Mouse (Mus musculus) intestine, embryonic 15.5 days (tissue): Measurements from ENCODE around the gene Rapgef1. TPM values are rescaled to one million over a fixed set of nuclear protein-coding genes. Genes with fewer than 3 reads are reported as not detected.
"Not testable (repeated sequence)": the region's sequence is repeated elsewhere in the genome, so short reads cannot be mapped to it uniquely, and the experiment has no call there.

ENCODE experiments used
- ATAC-seq: fragments of 200-750 bp; cut with Nextera tagmentation; 2 replicates; pipeline ENCODE4 v1.8.0; 2017; ENCODE audit warnings: moderate TSS enrichment, moderate library complexity
- H3K27ac ChIP-seq: fragments of 300-500 bp; sonication (generic); 2 replicates; pipeline ENCODE4 v1.5.1; 2015; ENCODE audit warnings: mild to moderate bottlenecking, inconsistent platforms
- H3K27me3 ChIP-seq: fragments of 300-500 bp; sonication (generic); replicated peaks from 2 replicates; pipeline ENCODE4 v1.6.1; 2015; ENCODE audit warnings: inconsistent platforms
- H3K36me3 ChIP-seq: fragments of 300-500 bp; sonication (generic); 2 replicates; pipeline ENCODE4 v1.6.1; 2015; ENCODE audit warnings: inconsistent platforms
- H3K4me1 ChIP-seq: fragments of 300-500 bp; sonication (generic); replicated peaks from 2 replicates; pipeline ENCODE4 v1.6.1; 2015; ENCODE audit warnings: inconsistent platforms
- H3K4me2 ChIP-seq: fragments of 300-500 bp; sonication (generic); replicated peaks from 2 replicates; pipeline ENCODE4 v1.6.1; 2015; ENCODE audit warnings: mild to moderate bottlenecking, inconsistent platforms
- H3K4me3 ChIP-seq: fragments of 300-500 bp; sonication (generic); replicated peaks from 2 replicates; pipeline ENCODE4 v1.5.1; 2015; ENCODE audit warnings: inconsistent platforms
- H3K9ac ChIP-seq: fragments of 300-500 bp; sonication (generic); 2 replicates; pipeline ENCODE4 v1.6.1; 2015; ENCODE audit warnings: inconsistent platforms
- H3K9me3 ChIP-seq: fragments of 300-500 bp; sonication (generic); 2 replicates; pipeline ENCODE4 v1.6.1; 2016; ENCODE audit warnings: inconsistent platforms
- WGBS: fragments of 180-500 bp; shearing (Covaris S2); methylation state at CpG from one replicate; pipeline ENCODE4 v1.1.7; 2015; 5-methylcytosine and 5-hydroxymethylcytosine counted together
- polyA plus RNA-seq: library from polyadenylated mRNA; unstranded; fragments of >200 nt; fragmentation: Nextera tagmentation; extraction: Ambion mirVana; gene quantifications from 2 replicates; pipeline ENCODE4 v1.2.1, GENCODE M21; 2015

Rapgef1 gene
- polyA plus RNA-seq, 1 experiment from 2014 or later, result 12.3 TPM

- no peak overlapping the region for H3K9ac ChIP-seq
- H3K36me3 ChIP-seq, result peaks cover 48% of the 10 kb centered on the region
- no peak for ATAC-seq
- no peaks in the 10 kb centered on the region for H3K9me3 ChIP-seq
- H3K27me3 ChIP-seq, result no peaks in the 10 kb centered on the region
- no peak overlapping the region for H3K4me2 ChIP-seq
- no peak overlapping the region for H3K4me3 ChIP-seq
- 88% methylated on average over 9 of the region's 9 CpGs for WGBS
- 0 out of 2 replicates have a peak, but pooled peaks cover 2% of the 10 kb centered on the region for H3K4me1 ChIP-seq
- H3K27ac ChIP-seq, result no peak overlapping the region
Measured at GRCm38 (mm10) chr2:29703104-29704081, 83.9 kb downstream of the Rapgef1 start.

- Histone ChIP-seq H3K4me3 (no peak overlapping the region), H3K4me1 (0 out of 2 replicates have a peak, but pooled peaks cover 2% of the 10 kb centered on the region), H3K9ac (no peak overlapping the region), H3K27ac (no peak overlapping the region), H3K4me2 (no peak overlapping the region), H3K27me3 (no peaks in the 10 kb centered on the region), H3K36me3 (peaks cover 48% of the 10 kb centered on the region), H3K9me3 (no peaks in the 10 kb centered on the region)
- WGBS, result 89% methylated on average over 3 of the region's 3 CpGs
- ATAC-seq, result no peak
Measured at GRCm38 (mm10) chr2:29705493-29705892, 86.0 kb downstream of the Rapgef1 start.

- H3K9me3 ChIP-seq, result no peaks in the 10 kb centered on the region
- 92% methylated on average over 18 of the region's 18 CpGs for WGBS
- no peak overlapping the region for H3K27ac ChIP-seq
- H3K27me3 ChIP-seq, result no peaks in the 10 kb centered on the region
- ATAC-seq, result no peak
- peaks cover 42% of the 10 kb centered on the region for H3K36me3 ChIP-seq
- no peak overlapping the region for H3K9ac ChIP-seq
- 0 out of 2 replicates have a peak, but pooled peaks cover 2% of the 10 kb centered on the region for H3K4me1 ChIP-seq
- H3K4me2 ChIP-seq, result no peak overlapping the region
- no peak overlapping the region for H3K4me3 ChIP-seq
Measured at GRCm38 (mm10) chr2:29706726-29707620, 87.5 kb downstream of the Rapgef1 start.

GRCm38 (mm10) chr2:29707731-29708130 is 88.2 kb downstream of the Rapgef1 start:
- no peaks in the 10 kb centered on the region for H3K9me3 ChIP-seq
- no peak overlapping the region for H3K9ac ChIP-seq
- no peak overlapping the region for H3K4me2 ChIP-seq
- no peak overlapping the region for H3K4me3 ChIP-seq
- H3K27me3 ChIP-seq, result no peaks in the 10 kb centered on the region
- 92% methylated on average over 4 of the region's 4 CpGs for WGBS
- H3K36me3 ChIP-seq, result peaks cover 38% of the 10 kb centered on the region
- H3K27ac ChIP-seq, result no peak overlapping the region
- H3K4me1 ChIP-seq, result no peaks in the 10 kb centered on the region
- no peak for ATAC-seq

GRCm38 (mm10) chr2:29708209-29708608 is 88.7 kb downstream of the Rapgef1 start:
- not testable (repeated sequence) for H3K9me3 ChIP-seq, H3K9ac ChIP-seq, H3K4me1 ChIP-seq, H3K27me3 ChIP-seq, ATAC-seq, H3K4me3 ChIP-seq, H3K4me2 ChIP-seq, H3K27ac ChIP-seq
- 91% methylated on average over 4 of the region's 4 CpGs for WGBS
- peaks cover 33% of the 10 kb centered on the region for H3K36me3 ChIP-seq

- 68% methylated on average over 3 of the region's 3 CpGs for WGBS
- ATAC-seq, result no peak
Measured at GRCm38 (mm10) chr2:29711038-29711437, 91.5 kb downstream of the Rapgef1 start.

GRCm38 (mm10) chr2:29711877-29712276 is 92.4 kb downstream of the Rapgef1 start:
- H3K36me3 ChIP-seq, result peaks cover 20% of the 10 kb centered on the region
- ATAC-seq, result no peak
- H3K9ac ChIP-seq, result no peak overlapping the region
- H3K4me2 ChIP-seq, result no peak overlapping the region
- WGBS, result 74% methylated on average over 5 of the region's 5 CpGs
- H3K9me3 ChIP-seq, result no peaks in the 10 kb centered on the region
- no peaks in the 10 kb centered on the region for H3K27me3 ChIP-seq
- H3K4me3 ChIP-seq, result no peak overlapping the region
- H3K4me1 ChIP-seq, result peaks cover 13% of the 10 kb centered on the region; the same call in 1 of the 2 replicates
- no peak overlapping the region for H3K27ac ChIP-seq

More at GRCm38 (mm10) chr2:29711038-29711437, 91.5 kb downstream of the Rapgef1 start:
- Histone ChIP-seq H3K4me3 (no peak overlapping the region), H3K9me3 (no peaks in the 10 kb centered on the region), H3K36me3 (peaks cover 24% of the 10 kb centered on the region), H3K27ac (no peak overlapping the region), H3K4me2 (no peak overlapping the region), H3K27me3 (no peaks in the 10 kb centered on the region), H3K4me1 (peaks cover 6% of the 10 kb centered on the region; the same call in 1 of the 2 replicates), H3K9ac (no peak overlapping the region)

GRCm38 (mm10) chr2:29713501-29713900 is 94.0 kb downstream of the Rapgef1 start:
- Histone ChIP-seq H3K9me3 (no peaks in the 10 kb centered on the region), H3K9ac (no peak overlapping the region), H3K4me3 (no peak overlapping the region), H3K27me3 (no peaks in the 10 kb centered on the region), H3K4me2 (no peak overlapping the region), H3K36me3 (peaks cover 9% of the 10 kb centered on the region; the same call in 1 of the 2 replicates), H3K27ac (no peak overlapping the region), H3K4me1 (peaks cover 14% of the 10 kb centered on the region; the same call in 1 of the 2 replicates)
- no peak for ATAC-seq
- 81% methylated on average over 2 of the region's 2 CpGs for whole genome bisulfite sequencing

- H3K4me2 ChIP-seq, result no peak overlapping the region
- H3K4me3 ChIP-seq, result no peak overlapping the region
- no peak overlapping the region for H3K27ac ChIP-seq
- peaks cover 7% of the 10 kb centered on the region; the same call in 1 of the 2 replicates for H3K36me3 ChIP-seq
- no peak for ATAC-seq
- H3K9ac ChIP-seq, result no peak overlapping the region
- H3K9me3 ChIP-seq, result no peaks in the 10 kb centered on the region
- H3K4me1 ChIP-seq, result peaks cover 14% of the 10 kb centered on the region; the same call in 1 of the 2 replicates
- H3K27me3 ChIP-seq, result no peaks in the 10 kb centered on the region
- WGBS, result 74% methylated on average over 5 of the region's 5 CpGs
Measured at GRCm38 (mm10) chr2:29714127-29714526, 94.6 kb downstream of the Rapgef1 start.

- H3K9ac ChIP-seq, result no peak overlapping the region
- no peaks in the 10 kb centered on the region for H3K9me3 ChIP-seq
- peaks cover 12% of the 10 kb centered on the region; the same call in 1 of the 2 replicates for H3K36me3 ChIP-seq
- no peaks in the 10 kb centered on the region for H3K27me3 ChIP-seq
- H3K4me2 ChIP-seq, result no peak overlapping the region
- peak overlapping the region; percentile 75 for H3K27ac ChIP-seq
- H3K4me3 ChIP-seq, result no peak overlapping the region
- 32% methylated on average over 7 of the region's 7 CpGs for WGBS
- ATAC-seq, result peak; percentile 27
- peaks cover 14% of the 10 kb centered on the region; the same call in 1 of the 2 replicates for H3K4me1 ChIP-seq
Measured at GRCm38 (mm10) chr2:29716143-29716542, 96.6 kb downstream of the Rapgef1 start.

GRCm38 (mm10) chr2:29716691-29717090 is 97.2 kb downstream of the Rapgef1 start:
- 12% methylated on average over 6 of the region's 6 CpGs for WGBS
- H3K9ac ChIP-seq, result no peak overlapping the region
- peak overlapping the region; percentile 75 for H3K27ac ChIP-seq
- no peak overlapping the region for H3K4me2 ChIP-seq
- H3K27me3 ChIP-seq, result no peaks in the 10 kb centered on the region
- peaks cover 12% of the 10 kb centered on the region; the same call in 1 of the 2 replicates for H3K36me3 ChIP-seq
- ATAC-seq, result peak; percentile 92
- H3K4me1 ChIP-seq, result peaks cover 14% of the 10 kb centered on the region; the same call in 1 of the 2 replicates
- no peaks in the 10 kb centered on the region for H3K9me3 ChIP-seq
- no peak overlapping the region for H3K4me3 ChIP-seq

- Histone ChIP-seq H3K4me1 (peaks cover 14% of the 10 kb centered on the region; the same call in 1 of the 2 replicates), H3K27ac (no peak overlapping the region), H3K4me2 (no peak overlapping the region), H3K9ac (no peak overlapping the region), H3K4me3 (no peak overlapping the region), H3K9me3 (no peaks in the 10 kb centered on the region), H3K36me3 (peaks cover 12% of the 10 kb centered on the region), H3K27me3 (no peaks in the 10 kb centered on the region)
- WGBS, result 89% methylated on average over 5 of the region's 5 CpGs
- no peak for ATAC-seq
Measured at GRCm38 (mm10) chr2:29718581-29718980, 99.1 kb downstream of the Rapgef1 start.
